ENCODE assay signal across 9 mouse cellular contexts in the genomic region with DNA sequence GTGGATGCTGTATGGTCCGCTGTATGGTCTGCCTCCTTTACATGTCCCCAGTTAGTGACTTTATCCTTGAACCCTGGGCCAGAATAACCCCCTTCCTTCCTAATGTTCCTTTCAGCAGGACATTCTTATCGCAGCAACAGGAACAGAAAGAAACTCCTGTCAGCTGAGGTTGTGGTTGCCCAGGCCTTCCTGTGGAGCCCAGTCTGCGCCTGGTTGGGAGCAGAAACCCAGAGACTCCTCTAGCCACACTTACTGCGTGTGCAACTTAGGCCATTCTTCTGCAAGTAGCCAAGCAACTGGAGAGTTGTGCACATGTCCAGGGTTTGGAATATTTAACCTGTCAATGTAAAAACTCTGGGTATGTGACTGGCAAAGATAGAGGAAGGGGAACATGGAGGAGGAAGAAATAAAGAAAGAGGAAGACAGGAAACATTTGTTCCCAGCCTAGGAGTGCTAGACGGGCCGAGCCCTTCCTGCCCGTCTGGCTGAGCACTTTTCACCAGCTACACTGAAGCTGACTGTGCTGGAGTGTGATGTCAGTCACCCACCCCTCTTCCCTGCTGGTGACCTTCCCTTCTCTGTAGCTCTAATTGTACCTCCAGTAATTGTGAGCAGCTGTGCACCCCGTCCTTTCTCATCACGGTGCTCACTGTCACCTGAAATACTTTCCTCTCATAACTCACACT.
A peak's percentile ranks its signal among the peaks of the same experiment; 100 is the strongest.
DNase-seq lines count a peak whose midpoint lies in the region; ATAC-seq and TF ChIP-seq lines count a peak whose summit lies in the region.
"Had no signal": no experiment of that assay in that cellular context is flagged by ENCODE, and none has a peak within 500 bp of the region (broad histone marks: within the 10 kb centered on the region; RNA-seq: fewer than 3 reads in every experiment).

No protein-coding gene starts in this region.

- DNase-seq in gastrocnemius, adult 2 months, result no peak
- DNase-seq in gastrocnemius, adult 18-20 months (ENCODE audit: low spot score), result no peak
- no peak for DNase-seq in liver, embryonic 13.5 days
- DNase-seq in liver, result no peak
- no peak for DNase-seq in embryonic facial prominence, embryonic 14.5 days (ENCODE audit: low spot score)
- DNase-seq in lung, postnatal 36 days, result no peak
- DNase-seq in spleen, postnatal 4 days (ENCODE audit: low spot score in 2 of 2), result no peak
- DNase-seq: kidney, adult 11 months had no signal

- H3K9ac ChIP-seq in liver, embryonic 13.5 days, result no peak overlapping the region
- H3K9ac ChIP-seq in embryonic facial prominence, embryonic 14.5 days (ENCODE audit: low read depth, low read length), result no peak overlapping the region
- no peak overlapping the region for H3K9ac ChIP-seq in liver, embryonic 16.5 days (ENCODE audit: low read depth, low read length)

- peak; percentile 32; the same call in 1 of the 2 replicates for ATAC-seq in liver, embryonic 13.5 days (ENCODE audit: low read depth)
- peak; percentile 30; the same call in 1 of the 2 replicates for ATAC-seq in embryonic facial prominence, embryonic 14.5 days (ENCODE audit: low read depth)
- 0 out of 2 replicates have a peak, but pooled peaks have one; percentile 35 for ATAC-seq in liver, embryonic 16.5 days (ENCODE audit: low read depth)

- no peak overlapping the region for H3K4me3 ChIP-seq in gastrocnemius, adult 2 months
- H3K4me3 ChIP-seq in liver, embryonic 13.5 days (replicated peaks), result no peak overlapping the region
- no peak overlapping the region for H3K4me3 ChIP-seq in embryonic facial prominence, embryonic 14.5 days (ENCODE audit: low read depth, low read length)
- H3K4me3 ChIP-seq in liver, embryonic 16.5 days (ENCODE audit: low read depth, low read length), result no peak overlapping the region

- no peaks in the 10 kb centered on the region for H3K27me3 ChIP-seq in liver, embryonic 13.5 days
- H3K27me3 ChIP-seq in embryonic facial prominence, embryonic 14.5 days (replicated peaks; ENCODE audit: control insufficient read depth, insufficient read depth, low read length), result no peaks in the 10 kb centered on the region
- H3K27me3 ChIP-seq in liver, embryonic 16.5 days (ENCODE audit: control insufficient read depth, insufficient read depth, low read depth, low read length), result no peaks in the 10 kb centered on the region

- H3K27ac ChIP-seq in gastrocnemius, adult 2 months, result peak overlapping the region; percentile 35; the same call in 1 of the 2 replicates
- peak overlapping the region; percentile 23; the same call in 1 of the 2 replicates for H3K27ac ChIP-seq in liver, embryonic 13.5 days
- H3K27ac ChIP-seq in embryonic facial prominence, embryonic 14.5 days (replicated peaks; ENCODE audit: low read depth, low read length), result no peak overlapping the region
- H3K27ac ChIP-seq in liver, embryonic 16.5 days (ENCODE audit: low read length), result no peak overlapping the region

- intact Hi-C loops in gastrocnemius, adult 2 months (cut with DNase I), result no loop called here

- TF ChIP-seq CTCF in gastrocnemius, adult 2 months (IDR thresholded peaks at IDR 0.05), result no peak

- H3K4me2 ChIP-seq in liver, embryonic 13.5 days, result no peak overlapping the region
- H3K4me2 ChIP-seq in embryonic facial prominence, embryonic 14.5 days (ENCODE audit: low read depth, low read length), result no peak overlapping the region
- H3K4me2 ChIP-seq in liver, embryonic 16.5 days (ENCODE audit: low read depth, low read length), result no peak overlapping the region

- WGBS in liver, embryonic 13.5 days (ENCODE audit: insufficient replicate concordance), result 34% methylated on average over 9 of the region's 9 CpGs
- 42% methylated on average over 9 of the region's 9 CpGs for WGBS in embryonic facial prominence, embryonic 14.5 days
- 30% methylated on average over 9 of the region's 9 CpGs for WGBS in liver, embryonic 16.5 days (ENCODE audit: insufficient replicate concordance)

- no peaks in the 10 kb centered on the region for H3K36me3 ChIP-seq in liver, embryonic 13.5 days
- H3K36me3 ChIP-seq in embryonic facial prominence, embryonic 14.5 days (ENCODE audit: control insufficient read depth, insufficient read depth, low read length), result no peaks in the 10 kb centered on the region
- no peaks in the 10 kb centered on the region for H3K36me3 ChIP-seq in liver, embryonic 16.5 days (ENCODE audit: control insufficient read depth, insufficient read depth)

- H3K4me1 ChIP-seq in liver, embryonic 13.5 days (replicated peaks), result peaks cover 48% of the 10 kb centered on the region
- peaks cover 8% of the 10 kb centered on the region; the same call in 1 of the 2 replicates for H3K4me1 ChIP-seq in embryonic facial prominence, embryonic 14.5 days (ENCODE audit: control insufficient read depth, insufficient read depth, low read length)
- H3K4me1 ChIP-seq in liver, embryonic 16.5 days (ENCODE audit: control insufficient read depth, low read depth, low read length), result peaks cover 5% of the 10 kb centered on the region

- no peaks in the 10 kb centered on the region for H3K9me3 ChIP-seq in liver, embryonic 13.5 days (replicated peaks)
- no peaks in the 10 kb centered on the region for H3K9me3 ChIP-seq in embryonic facial prominence, embryonic 14.5 days (ENCODE audit: control insufficient read depth, low read length)
- no peaks in the 10 kb centered on the region for H3K9me3 ChIP-seq in liver, embryonic 16.5 days (replicated peaks; ENCODE audit: control insufficient read depth, low read length)

Comparison
In these comparisons a context has a peak if more than half of its experiments do, and no peak if none do; other contexts are left out.
1. H3K27ac ChIP-seq: peak in gastrocnemius, adult 2 months (single experiment) and liver, embryonic 13.5 days (single experiment); none in embryonic facial prominence, embryonic 14.5 days (single experiment) and liver, embryonic 16.5 days (single experiment).
2. Peak in every context shown above with its lines, with median percentiles within 50 percentile points of each other: ATAC-seq.